Mouse (Mus musculus): ENCODE results near the gene Elmsan1. TPM values are rescaled to one million over a fixed set of nuclear protein-coding genes. Genes with fewer than 3 reads are reported as not detected.
A peak's percentile ranks its signal among the peaks of the same experiment; 100 is the strongest.
"Not testable (repeated sequence)": the region's sequence is repeated elsewhere in the genome, so short reads cannot be mapped to it uniquely, and the experiment has no call there.

Gene Elmsan1
- polyA plus RNA-seq, 1 experiment from 2014 or later = 2.7 TPM

- Histone ChIP-seq H3K9ac (ENCODE audit: low read depth, low read length) (no peak overlapping the region; the same call in 1 of the 2 replicates), H3K36me3 (ENCODE audit: control insufficient read depth, insufficient read depth, low read length) (no peaks in the 10 kb centered on the region), H3K4me3 (ENCODE audit: low read depth, low read length) (peak overlapping the region; percentile 70), H3K9me3 (replicated peaks; ENCODE audit: control insufficient read depth, low read length, poor library complexity, severe bottlenecking) (no peaks in the 10 kb centered on the region), H3K4me2 (ENCODE audit: low read length) (peak overlapping the region; percentile 53), H3K4me1 (ENCODE audit: control insufficient read depth, insufficient read depth, low read length) (peaks cover 10% of the 10 kb centered on the region), H3K27me3 (ENCODE audit: control insufficient read depth, insufficient read depth, low read depth, low read length) (no peaks in the 10 kb centered on the region), H3K27ac (ENCODE audit: low read length) (no peak overlapping the region)
- whole genome bisulfite sequencing = 50% methylated on average over 6 of the region's 6 CpGs
- no peak for ATAC-seq
Measured at GRCm38 (mm10) chr12:84113676-84114075, 105.0 kb downstream of the Elmsan1 start.

GRCm38 (mm10) chr12:84110814-84111213 is 107.9 kb downstream of the Elmsan1 start:
- ATAC-seq = no peak
- H3K4me3 ChIP-seq (ENCODE audit: low read depth, low read length) = no peak overlapping the region
- 93% methylated on average over 4 of the region's 4 CpGs for WGBS
- H3K27me3 ChIP-seq (ENCODE audit: control insufficient read depth, insufficient read depth, low read depth, low read length) = no peaks in the 10 kb centered on the region
- no peaks in the 10 kb centered on the region for H3K9me3 ChIP-seq (replicated peaks; ENCODE audit: control insufficient read depth, low read length, poor library complexity, severe bottlenecking)
- H3K4me1 ChIP-seq (ENCODE audit: control insufficient read depth, insufficient read depth, low read length) = peaks cover 10% of the 10 kb centered on the region
- H3K27ac ChIP-seq (ENCODE audit: low read length) = no peak overlapping the region
- H3K4me2 ChIP-seq (ENCODE audit: low read length) = no peak overlapping the region
- H3K36me3 ChIP-seq (ENCODE audit: control insufficient read depth, insufficient read depth, low read length) = no peaks in the 10 kb centered on the region
- no peak overlapping the region for H3K9ac ChIP-seq (ENCODE audit: low read depth, low read length)

GRCm38 (mm10) chr12:84109924-84110323 is 108.8 kb downstream of the Elmsan1 start:
- Histone ChIP-seq H3K4me2 (ENCODE audit: low read length) (no peak overlapping the region), H3K36me3 (ENCODE audit: control insufficient read depth, insufficient read depth, low read length) (no peaks in the 10 kb centered on the region), H3K4me1 (ENCODE audit: control insufficient read depth, insufficient read depth, low read length) (peaks cover 2% of the 10 kb centered on the region), H3K9me3 (replicated peaks; ENCODE audit: control insufficient read depth, low read length, poor library complexity, severe bottlenecking) (no peaks in the 10 kb centered on the region), H3K4me3 (ENCODE audit: low read depth, low read length) (no peak overlapping the region), H3K27ac (ENCODE audit: low read length) (no peak overlapping the region), H3K9ac (ENCODE audit: low read depth, low read length) (no peak overlapping the region), H3K27me3 (ENCODE audit: control insufficient read depth, insufficient read depth, low read depth, low read length) (no peaks in the 10 kb centered on the region)
- 90% methylated on average over 1 of the region's 1 CpGs for WGBS
- no peak for ATAC-seq

- Histone ChIP-seq H3K4me1 (ENCODE audit: control insufficient read depth, insufficient read depth, low read length) (no peaks in the 10 kb centered on the region), H3K27me3 (ENCODE audit: control insufficient read depth, insufficient read depth, low read depth, low read length) (no peaks in the 10 kb centered on the region), H3K4me2 (ENCODE audit: low read length) (no peak overlapping the region), H3K9me3 (replicated peaks; ENCODE audit: control insufficient read depth, low read length, poor library complexity, severe bottlenecking) (no peaks in the 10 kb centered on the region), H3K27ac (ENCODE audit: low read length) (no peak overlapping the region), H3K4me3 (ENCODE audit: low read depth, low read length) (no peak overlapping the region), H3K36me3 (ENCODE audit: control insufficient read depth, insufficient read depth, low read length) (no peaks in the 10 kb centered on the region), H3K9ac (ENCODE audit: low read depth, low read length) (no peak overlapping the region)
- 88% methylated on average over 1 of the region's 1 CpGs for WGBS
- no peak for ATAC-seq
Measured at GRCm38 (mm10) chr12:84107692-84108091, 111.0 kb downstream of the Elmsan1 start.

- no peak overlapping the region for H3K4me2 ChIP-seq (ENCODE audit: low read length)
- no peak for ATAC-seq
Measured at GRCm38 (mm10) chr12:84107012-84107411, 111.7 kb downstream of the Elmsan1 start.

GRCm38 (mm10) chr12:84101493-84101845 is 117.2 kb downstream of the Elmsan1 start:
- Histone ChIP-seq H3K4me2 (ENCODE audit: low read length) (peak overlapping the region; percentile 82), H3K9me3 (replicated peaks; ENCODE audit: control insufficient read depth, low read length, poor library complexity, severe bottlenecking) (no peaks in the 10 kb centered on the region), H3K4me3 (ENCODE audit: low read depth, low read length) (peak overlapping the region; percentile 57), H3K9ac (ENCODE audit: low read depth, low read length) (no peak overlapping the region), H3K27me3 (ENCODE audit: control insufficient read depth, insufficient read depth, low read depth, low read length) (no peaks in the 10 kb centered on the region), H3K27ac (ENCODE audit: low read length) (no peak overlapping the region), H3K4me1 (ENCODE audit: control insufficient read depth, insufficient read depth, low read length) (no peaks in the 10 kb centered on the region), H3K36me3 (ENCODE audit: control insufficient read depth, insufficient read depth, low read length) (no peaks in the 10 kb centered on the region)
- 55% methylated on average over 2 of the region's 2 CpGs for WGBS
- no peak for ATAC-seq

More at GRCm38 (mm10) chr12:84107012-84107411, 111.7 kb downstream of the Elmsan1 start:
- Histone ChIP-seq H3K4me3 (ENCODE audit: low read depth, low read length) (no peak overlapping the region), H3K36me3 (ENCODE audit: control insufficient read depth, insufficient read depth, low read length) (no peaks in the 10 kb centered on the region), H3K27ac (ENCODE audit: low read length) (no peak overlapping the region), H3K9ac (ENCODE audit: low read depth, low read length) (no peak overlapping the region), H3K9me3 (replicated peaks; ENCODE audit: control insufficient read depth, low read length, poor library complexity, severe bottlenecking) (no peaks in the 10 kb centered on the region), H3K4me1 (ENCODE audit: control insufficient read depth, insufficient read depth, low read length) (no peaks in the 10 kb centered on the region), H3K27me3 (ENCODE audit: control insufficient read depth, insufficient read depth, low read depth, low read length) (no peaks in the 10 kb centered on the region)
- 88% methylated on average over 3 of the region's 3 CpGs for WGBS

- H3K9me3 ChIP-seq (replicated peaks; ENCODE audit: control insufficient read depth, low read length, poor library complexity, severe bottlenecking); H3K27me3 ChIP-seq (ENCODE audit: control insufficient read depth, insufficient read depth, low read depth, low read length); H3K4me1 ChIP-seq (ENCODE audit: control insufficient read depth, insufficient read depth, low read length); H3K36me3 ChIP-seq (ENCODE audit: control insufficient read depth, insufficient read depth, low read length): not testable (repeated sequence)
- under 1% methylated on average over 70 of the region's 80 CpGs for WGBS
- ATAC-seq = peak; percentile 80
- Histone ChIP-seq H3K4me3 (ENCODE audit: low read depth, low read length) (peak within 1 kb of the TSS; percentile 57), H3K27ac (ENCODE audit: low read length) (peak within 1 kb of the TSS; percentile 73), H3K4me2 (ENCODE audit: low read length) (peak within 1 kb of the TSS; percentile 82), H3K9ac (ENCODE audit: low read depth, low read length) (peak within 1 kb of the TSS; percentile 73)
Measured at GRCm38 (mm10) chr12:84100604-84101492, 117.8 kb downstream of the Elmsan1 start, which contains the start of gene Acot6. Acot6 (plus strand) TSS chr12:84100654.

GRCm38 (mm10) chr12:84100071-84100470 is 118.6 kb downstream of the Elmsan1 start:
- WGBS = 38% methylated on average over 1 of the region's 1 CpGs
- H3K9ac ChIP-seq (ENCODE audit: low read depth, low read length) = no peak overlapping the region

GRCm38 (mm10) chr12:84099605-84100004 is 119.1 kb downstream of the Elmsan1 start:
- Histone ChIP-seq H3K27ac (ENCODE audit: low read length) (no peak overlapping the region), H3K36me3 (ENCODE audit: control insufficient read depth, insufficient read depth, low read length) (no peaks in the 10 kb centered on the region), H3K4me3 (ENCODE audit: low read depth, low read length) (no peak overlapping the region), H3K9me3 (replicated peaks; ENCODE audit: control insufficient read depth, low read length, poor library complexity, severe bottlenecking) (no peaks in the 10 kb centered on the region), H3K27me3 (ENCODE audit: control insufficient read depth, insufficient read depth, low read depth, low read length) (no peaks in the 10 kb centered on the region), H3K4me1 (ENCODE audit: control insufficient read depth, insufficient read depth, low read length) (no peaks in the 10 kb centered on the region), H3K4me2 (ENCODE audit: low read length) (no peak overlapping the region), H3K9ac (ENCODE audit: low read depth, low read length) (no peak overlapping the region)
- ATAC-seq = no peak
- 98% methylated on average over 2 of the region's 2 CpGs for WGBS

More at GRCm38 (mm10) chr12:84100071-84100470, 118.6 kb downstream of the Elmsan1 start:
- Histone ChIP-seq H3K4me2 (ENCODE audit: low read length) (peak overlapping the region; percentile 82), H3K27me3 (ENCODE audit: control insufficient read depth, insufficient read depth, low read depth, low read length) (no peaks in the 10 kb centered on the region), H3K4me3 (ENCODE audit: low read depth, low read length) (peak overlapping the region; percentile 57), H3K27ac (ENCODE audit: low read length) (no peak overlapping the region), H3K4me1 (ENCODE audit: control insufficient read depth, insufficient read depth, low read length) (no peaks in the 10 kb centered on the region), H3K9me3 (replicated peaks; ENCODE audit: control insufficient read depth, low read length, poor library complexity, severe bottlenecking) (no peaks in the 10 kb centered on the region), H3K36me3 (ENCODE audit: control insufficient read depth, insufficient read depth, low read length) (no peaks in the 10 kb centered on the region)
- ATAC-seq = no peak
